Mouse (Mus musculus): ENCODE results near the gene Gm20388. TPM values are rescaled to one million over a fixed set of nuclear protein-coding genes. Genes with fewer than 3 reads are reported as not detected.
"Not testable (repeated sequence)": the region's sequence is repeated elsewhere in the genome, so short reads cannot be mapped to it uniquely, and the experiment has no call there.

Gene Gm20388
- total RNA-seq, 1 experiment from 2014 or later: 10.0 TPM

GRCm38 (mm10) chr8:123242107-123242923 is 3331.7 kb downstream of the Gm20388 start:
- ATAC-seq (replicated peaks; ENCODE audit: insufficient number of reproducible peaks, low FRiP score, low TSS enrichment, poor library complexity, severe bottlenecking): no peak

GRCm38 (mm10) chr8:123243053-123243452 is 3332.4 kb downstream of the Gm20388 start:
- ATAC-seq (replicated peaks; ENCODE audit: insufficient number of reproducible peaks, low FRiP score, low TSS enrichment, poor library complexity, severe bottlenecking): no peak

- no peak for ATAC-seq (replicated peaks; ENCODE audit: insufficient number of reproducible peaks, low FRiP score, low TSS enrichment, poor library complexity, severe bottlenecking)
These were observed 3333.7 kb downstream of the Gm20388 start for GRCm38 (mm10) chr8:123244382-123244781.

- no peak for ATAC-seq (replicated peaks; ENCODE audit: insufficient number of reproducible peaks, low FRiP score, low TSS enrichment, poor library complexity, severe bottlenecking)
These were observed 3334.9 kb downstream of the Gm20388 start for GRCm38 (mm10) chr8:123245543-123245942.

- no peak for ATAC-seq (replicated peaks; ENCODE audit: insufficient number of reproducible peaks, low FRiP score, low TSS enrichment, poor library complexity, severe bottlenecking)
These were observed 3337.1 kb downstream of the Gm20388 start for GRCm38 (mm10) chr8:123247748-123248147.

- peak; percentile 56 for ATAC-seq (replicated peaks; ENCODE audit: insufficient number of reproducible peaks, low FRiP score, low TSS enrichment, poor library complexity, severe bottlenecking)
These were observed 3338.0 kb downstream of the Gm20388 start for GRCm38 (mm10) chr8:123248596-123248995.

- no peak for ATAC-seq (replicated peaks; ENCODE audit: insufficient number of reproducible peaks, low FRiP score, low TSS enrichment, poor library complexity, severe bottlenecking)
These were observed 3340.3 kb downstream of the Gm20388 start for GRCm38 (mm10) chr8:123250940-123251339.

GRCm38 (mm10) chr8:123252925-123253324 is 3342.3 kb downstream of the Gm20388 start:
- no peak for ATAC-seq (replicated peaks; ENCODE audit: insufficient number of reproducible peaks, low FRiP score, low TSS enrichment, poor library complexity, severe bottlenecking)

GRCm38 (mm10) chr8:123253451-123254098 is 3342.9 kb downstream of the Gm20388 start:
- no peak for ATAC-seq (replicated peaks; ENCODE audit: insufficient number of reproducible peaks, low FRiP score, low TSS enrichment, poor library complexity, severe bottlenecking)

GRCm38 (mm10) chr8:123254099-123254885 is 3343.7 kb downstream of the Gm20388 start, which contains the start of the genes Zfp276 and Vps9d1:
Zfp276 (plus strand) TSS chr8:123254195.
Vps9d1 (minus strand) TSS chr8:123254348.
- ATAC-seq (replicated peaks; ENCODE audit: insufficient number of reproducible peaks, low FRiP score, low TSS enrichment, poor library complexity, severe bottlenecking): peak; percentile 55; the same call in 1 of the 2 replicates

GRCm38 (mm10) chr8:123255170-123255569 is 3344.5 kb downstream of the Gm20388 start:
- ATAC-seq (replicated peaks; ENCODE audit: insufficient number of reproducible peaks, low FRiP score, low TSS enrichment, poor library complexity, severe bottlenecking): no peak

- ATAC-seq (replicated peaks; ENCODE audit: insufficient number of reproducible peaks, low FRiP score, low TSS enrichment, poor library complexity, severe bottlenecking): no peak
These were observed 3346.5 kb downstream of the Gm20388 start for GRCm38 (mm10) chr8:123257114-123257513.

GRCm38 (mm10) chr8:123257593-123257992 is 3347.0 kb downstream of the Gm20388 start:
- ATAC-seq (replicated peaks; ENCODE audit: insufficient number of reproducible peaks, low FRiP score, low TSS enrichment, poor library complexity, severe bottlenecking): not testable (repeated sequence)

GRCm38 (mm10) chr8:123267926-123268656 is 3357.4 kb downstream of the Gm20388 start:
- ATAC-seq (replicated peaks; ENCODE audit: insufficient number of reproducible peaks, low FRiP score, low TSS enrichment, poor library complexity, severe bottlenecking): no peak

- ATAC-seq (replicated peaks; ENCODE audit: insufficient number of reproducible peaks, low FRiP score, low TSS enrichment, poor library complexity, severe bottlenecking): no peak
These were observed 3360.5 kb downstream of the Gm20388 start for GRCm38 (mm10) chr8:123271147-123271546.

- no peak for ATAC-seq (replicated peaks; ENCODE audit: insufficient number of reproducible peaks, low FRiP score, low TSS enrichment, poor library complexity, severe bottlenecking)
These were observed 3361.3 kb downstream of the Gm20388 start for GRCm38 (mm10) chr8:123271901-123272300.

GRCm38 (mm10) chr8:123274447-123274846 is 3363.8 kb downstream of the Gm20388 start:
- no peak for ATAC-seq (replicated peaks; ENCODE audit: insufficient number of reproducible peaks, low FRiP score, low TSS enrichment, poor library complexity, severe bottlenecking)

GRCm38 (mm10) chr8:123275096-123275495 is 3364.5 kb downstream of the Gm20388 start:
- ATAC-seq (replicated peaks; ENCODE audit: insufficient number of reproducible peaks, low FRiP score, low TSS enrichment, poor library complexity, severe bottlenecking): no peak

All from monocyte, adult 5-6 weeks (primary cell).